Mouse (Mus musculus): Measurements from ENCODE around the gene Col8a2. TPM values are rescaled to one million over a fixed set of nuclear protein-coding genes. Genes with fewer than 3 reads are reported as not detected.

Col8a2 gene
- total and polyA plus RNA-seq, 3 experiments, result not detected

DNA sequence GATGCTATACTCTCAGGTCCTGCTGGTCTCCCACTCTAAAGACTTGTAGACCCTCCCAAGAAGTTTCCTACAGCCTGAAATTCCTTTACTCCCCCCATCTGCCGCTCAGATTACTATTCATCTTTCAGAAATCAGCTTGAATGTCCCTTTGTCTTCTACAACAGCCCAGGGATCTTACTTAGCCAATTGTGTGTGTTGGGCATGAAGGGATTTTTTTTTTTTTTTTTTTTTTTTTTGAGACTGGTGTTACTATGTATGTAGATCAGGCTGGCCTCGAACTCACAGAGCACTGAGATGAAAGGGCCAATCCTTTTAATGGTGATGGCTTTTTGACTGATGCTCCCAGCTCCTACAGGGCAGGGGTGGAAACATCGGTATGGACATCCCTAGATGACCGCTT lies 9.3 kb downstream of the Col8a2 start:
- H3K79me2 ChIP-seq (replicated peaks; ENCODE audit: control insufficient read depth, extremely low read depth, insufficient read depth, poor library complexity, severe bottlenecking), result no peaks in the 10 kb centered on the region
- no peak for DNase-seq (ENCODE audit: extremely low read depth)
- H3K4me3 ChIP-seq (replicated peaks in 1 of 3; ENCODE audit: low read depth in 2 of 3, low read length in 2 of 3, poor library complexity in 1 of 3), result no peak overlapping the region
- H3K9me3 ChIP-seq (replicated peaks; ENCODE audit: low read length), result peaks cover 2% of the 10 kb centered on the region
- no peak overlapping the region for H3K27ac ChIP-seq (ENCODE audit: insufficient read depth, low read depth)
- H3K27me3 ChIP-seq (replicated peaks), result peaks cover 42% of the 10 kb centered on the region
- H3K4me1 ChIP-seq (ENCODE audit: control insufficient read depth in 1 of 2, insufficient read depth in 2 of 2), result peaks cover 0 to 12% of the 10 kb centered on the region in 2 experiments; a peak in 2 of 4 replicates
- no peak overlapping the region for H3K4me2 ChIP-seq (ENCODE audit: insufficient read depth, low read depth, poor library complexity, severe bottlenecking)
- TF ChIP-seq ZNF384 (IDR thresholded peaks at IDR 0.05; ENCODE audit: low read depth, low read length), result 0 out of 2 replicates have a peak, but pooled peaks have one; percentile 53
- no peak for TF ChIP-seq CHD2 (IDR thresholded peaks at IDR 0.05; ENCODE audit: low read length)
- in situ Hi-C loops (cut with MboI; ENCODE audit: low pct_ligation_motif_present, low pct_unique_long_range_greater_than_20kb, low sequenced_read_pairs), result no loop called here
- no peak overlapping the region for H3K9ac ChIP-seq (ENCODE audit: insufficient read depth, low read depth)
- H3K36me3 ChIP-seq (replicated peaks in 1 of 2; ENCODE audit: control insufficient read depth in 1 of 2, insufficient read depth in 1 of 2, low read length in 1 of 2), result no peaks in the 10 kb centered on the region
- dilution Hi-C loops (cut with MboI; ENCODE audit: extremely low pct_ligation_motif_present, extremely low pct_unique_long_range_greater_than_20kb, low sequenced_read_pairs), result no loop called here

- no peak for TF ChIP-seq MAFK (IDR thresholded peaks at IDR 0.05; ENCODE audit: insufficient replicate concordance, low read length)
- no peak for TF ChIP-seq JUND (conservative IDR thresholded peaks at IDR 0.05; ENCODE audit: low read depth, low read length)
- no peak for TF ChIP-seq ZKSCAN1 (IDR thresholded peaks at IDR 0.05; ENCODE audit: borderline replicate concordance, low read depth, low read length)
- no peak for TF ChIP-seq NELFE (IDR thresholded peaks at IDR 0.05; ENCODE audit: low read depth, low read length)
- no peak for TF ChIP-seq PAX5 (IDR thresholded peaks at IDR 0.05; ENCODE audit: low read length)
- Histone ChIP-seq H3K9ac (ENCODE audit: insufficient read depth, low read depth) (no peak overlapping the region), H3K36me3 (replicated peaks in 1 of 2; ENCODE audit: control insufficient read depth in 1 of 2, insufficient read depth in 1 of 2, low read length in 1 of 2) (no peaks in the 10 kb centered on the region), H3K79me2 (replicated peaks; ENCODE audit: control insufficient read depth, extremely low read depth, insufficient read depth, poor library complexity, severe bottlenecking) (no peaks in the 10 kb centered on the region), H3K9me3 (replicated peaks; ENCODE audit: low read length) (peaks cover 2% of the 10 kb centered on the region), H3K4me2 (ENCODE audit: insufficient read depth, low read depth, poor library complexity, severe bottlenecking) (no peak overlapping the region), H3K4me1 (ENCODE audit: control insufficient read depth in 1 of 2, insufficient read depth in 2 of 2) (peaks cover 0 to 20% of the 10 kb centered on the region in 2 experiments; a peak in 3 of 4 replicates), H3K4me3 (replicated peaks in 1 of 3; ENCODE audit: low read depth in 2 of 3, low read length in 2 of 3, poor library complexity in 1 of 3) (no peak overlapping the region), H3K27ac (ENCODE audit: insufficient read depth, low read depth) (no peak overlapping the region), H3K27me3 (replicated peaks) (peaks cover 49% of the 10 kb centered on the region)
- dilution Hi-C loops (cut with MboI; ENCODE audit: extremely low pct_ligation_motif_present, extremely low pct_unique_long_range_greater_than_20kb, low sequenced_read_pairs), result no loop called here
- in situ Hi-C loops (cut with MboI; ENCODE audit: low pct_ligation_motif_present, low pct_unique_long_range_greater_than_20kb, low sequenced_read_pairs), result no loop called here
- no peak for DNase-seq (ENCODE audit: extremely low read depth)
Measured at GRCm38 (mm10) chr4:126296617-126297101, 10.1 kb downstream of the Col8a2 start.

DNA sequence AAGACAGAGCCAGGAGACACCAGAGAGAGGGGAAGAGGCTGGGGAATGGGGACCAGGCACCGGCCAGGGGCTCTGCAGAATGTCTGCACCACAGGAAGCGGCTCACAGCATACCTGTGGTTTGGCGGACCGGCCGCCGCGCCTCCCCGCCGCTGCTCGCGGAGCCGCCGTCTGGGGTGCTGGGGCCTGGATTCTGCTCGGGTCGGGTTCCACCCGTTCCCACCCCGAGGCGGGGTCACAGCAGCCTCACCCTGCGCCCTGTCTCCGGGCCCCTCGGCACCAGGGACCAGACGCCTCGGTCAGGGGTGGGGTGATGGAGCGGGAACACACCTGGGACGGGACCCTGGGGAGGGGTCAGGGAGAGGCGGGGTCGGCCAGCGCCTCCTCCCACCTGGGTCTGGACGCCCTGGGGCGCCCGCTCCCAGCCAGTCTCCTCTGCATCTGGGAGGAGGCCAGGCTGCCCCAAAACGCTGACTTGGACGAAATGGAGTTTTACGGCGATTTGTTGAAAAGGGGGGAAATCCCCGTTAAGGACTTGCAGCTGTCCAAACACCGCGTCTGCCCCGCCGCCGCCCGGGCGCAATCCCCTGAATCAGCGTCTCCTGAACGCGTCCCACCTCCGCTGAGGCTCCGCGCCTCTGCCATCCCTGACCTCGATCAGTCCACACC lies 14.5 kb downstream of the Col8a2 start:
- no peaks in the 10 kb centered on the region for H3K36me3 ChIP-seq (replicated peaks in 1 of 2; ENCODE audit: control insufficient read depth in 1 of 2, insufficient read depth in 1 of 2, low read length in 1 of 2)
- H3K4me2 ChIP-seq (ENCODE audit: insufficient read depth, low read depth, poor library complexity, severe bottlenecking), result peak overlapping the region; percentile 83
- H3K79me2 ChIP-seq (replicated peaks; ENCODE audit: control insufficient read depth, extremely low read depth, insufficient read depth, poor library complexity, severe bottlenecking), result no peaks in the 10 kb centered on the region
- no peak overlapping the region for H3K27ac ChIP-seq (ENCODE audit: insufficient read depth, low read depth)
- peaks cover 54% of the 10 kb centered on the region for H3K27me3 ChIP-seq (replicated peaks)
- no peak for DNase-seq (ENCODE audit: extremely low read depth)
- H3K9ac ChIP-seq (ENCODE audit: insufficient read depth, low read depth), result no peak overlapping the region
- peaks cover 0 to 16% of the 10 kb centered on the region in 2 experiments; a peak in 3 of 4 replicates for H3K4me1 ChIP-seq (ENCODE audit: control insufficient read depth in 1 of 2, insufficient read depth in 2 of 2)
- TF ChIP-seq CHD2 (IDR thresholded peaks at IDR 0.05; ENCODE audit: low read length) (no peak), MAFK (IDR thresholded peaks at IDR 0.05; ENCODE audit: insufficient replicate concordance, low read length) (peak; percentile 79; the same call in 1 of the 2 replicates), ELF1 (IDR thresholded peaks at IDR 0.05; ENCODE audit: low read depth, low read length) (no peak)
- H3K4me3 ChIP-seq (replicated peaks in 1 of 3; ENCODE audit: low read depth in 2 of 3, low read length in 2 of 3, poor library complexity in 1 of 3), result peak overlapping the region in 2 of 3 experiments; percentile 39 to 45
- dilution Hi-C loops (cut with MboI; ENCODE audit: extremely low pct_ligation_motif_present, extremely low pct_unique_long_range_greater_than_20kb, low sequenced_read_pairs) (no loop called here), in situ Hi-C loops (cut with MboI; ENCODE audit: low pct_ligation_motif_present, low pct_unique_long_range_greater_than_20kb, low sequenced_read_pairs) (loop anchor here (5.0 kb wide), 1 partner anchor 74 kb away; no protein-coding TSS in a partner anchor)
- H3K9me3 ChIP-seq (replicated peaks; ENCODE audit: low read length), result peaks cover 8% of the 10 kb centered on the region

Data from CH12.LX (cell line).